In the genomic region with DNA sequence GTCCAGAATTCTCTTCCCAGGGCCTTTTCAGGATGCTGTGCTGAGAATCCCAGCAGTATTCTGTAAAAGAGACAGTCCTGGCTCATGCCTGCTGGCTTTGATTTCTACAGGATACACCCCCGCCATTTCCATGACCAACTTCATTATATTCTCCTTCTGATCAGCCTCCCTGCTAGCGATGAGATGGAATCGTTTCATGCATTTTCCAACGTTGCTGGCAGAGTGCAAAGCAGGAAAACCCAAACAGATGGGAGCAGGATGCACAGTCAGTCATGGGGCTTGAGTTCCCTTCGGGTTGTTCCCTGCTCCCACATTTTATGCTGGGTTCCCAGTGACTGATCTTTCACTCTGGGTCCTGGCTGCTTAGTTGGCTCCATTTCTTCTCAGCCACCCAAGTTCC, we compare ENCODE assay signal across 19 mouse cellular contexts. TPM values are rescaled to one million over a fixed set of nuclear protein-coding genes. Genes with fewer than 3 reads are reported as not detected.
DNase-seq lines count a peak whose midpoint lies in the region; ATAC-seq lines count a peak whose summit lies in the region.
"Had no signal": no experiment of that assay in that cellular context is flagged by ENCODE, and none has a peak within 500 bp of the region (broad histone marks: within the 10 kb centered on the region; RNA-seq: fewer than 3 reads in every experiment).

No protein-coding gene starts in this region.

- DNase-seq in frontal cortex, postnatal 10 days (ENCODE audit: low spot score in 2 of 2), result no peak
- peak; percentile 39 to 54 for DNase-seq in right cerebral cortex, postnatal 10 days (ENCODE audit: low spot score in 2 of 2)
- DNase-seq in right cerebral cortex, postnatal 25 days, result no peak
- DNase-seq in layer of hippocampus, adult 8-10 months (ENCODE audit: low spot score in 2 of 2), result peak; percentile 45 to 63
- DNase-seq in telencephalon, adult 2 months (ENCODE audit: low read depth, low spot score), result peak; percentile 64
- DNase-seq in testis, postnatal 10 days (ENCODE audit: low spot score), result no peak
- DNase-seq: B cell, adult 2 months; cerebellum, adult 9-10 months; gastrocnemius, postnatal 25 days; heart, adult 2 months; heart, postnatal 36 days; kidney, adult 9 months; kidney, postnatal 36 days; retina, postnatal 1 day; thymus, postnatal 14 days had no signal

- ATAC-seq in frontal cortex, adult (ENCODE audit: low TSS enrichment), result peak; percentile 76
- no peak for ATAC-seq in megakaryocyte, adult 5-6 weeks (ENCODE audit: poor library complexity, severe bottlenecking)

RNA-seq across cellular contexts. Expression of a gene that starts 44.7 kb away (rescaled TPM):
- total RNA-seq in layer of hippocampus, adult 8-10 months (2022), result 10 to 100 TPM; 41.9 to 49.1 (median 46.4) TPM
- 0.16 TPM in 1 of 2 replicates, not detected in the other for total RNA-seq in megakaryocyte, adult 5-6 weeks (2015)
- 0.29 and 0.45 TPM in 2 replicates for total RNA-seq in megakaryocyte, adult 5-6 weeks (2017)
- total RNA-seq: common myeloid progenitor, adult 5-6 weeks; monocyte, adult 5-6 weeks had no signal

RNA-seq across cellular contexts. Expression of a gene that starts 47.3 kb away (rescaled TPM):
- total RNA-seq in layer of hippocampus, adult 8-10 months (2022), result 10 to 100 TPM; 48.3 to 59.5 (median 52.5) TPM
- 8.3 and 8.8 TPM in 2 replicates for total RNA-seq in megakaryocyte, adult 5-6 weeks (2015)
- total RNA-seq in megakaryocyte, adult 5-6 weeks (2017), result 9.8 and 11.7 TPM in 2 replicates

Comparison
In these comparisons a context has a peak if more than half of its experiments do, and no peak if none do; other contexts are left out.
1. DNase-seq: peak in right cerebral cortex, postnatal 10 days (2 of 2), layer of hippocampus, adult 8-10 months (2 of 2) and telencephalon, adult 2 months (single experiment); none in frontal cortex, postnatal 10 days (0 of 2), right cerebral cortex, postnatal 25 days (single experiment) and testis, postnatal 10 days (single experiment).
2. RNA of a gene that starts 44.7 kb away (total RNA-seq): 41.9 to 49.1 TPM in layer of hippocampus, adult 8-10 months; 0.16 to 0.45 TPM in megakaryocyte, adult 5-6 weeks; every median in the first group is over 10 times any median in the second.